Mouse (Mus musculus): ENCODE measurements around the gene Plk3. TPM values are rescaled to one million over a fixed set of nuclear protein-coding genes. Genes with fewer than 3 reads are reported as not detected.
"Not testable (repeated sequence)": the region's sequence is repeated elsewhere in the genome, so short reads cannot be mapped to it uniquely, and the experiment has no call there.

Gene Plk3
- 1 to 10 TPM; 6.9 to 7.2 TPM for total RNA-seq (2021)
- long read RNA-seq, experiment 1, transcript Plk3-201 (15 exons, 2,378 nt): major isoform, 11 of 13 reads
- long read RNA-seq, experiment 1, partial matches to known transcripts: 0 of 13 reads
- long read RNA-seq, experiment 1, other reads (novel, unspliced or antisense): 2 of 13 reads
- long read RNA-seq, experiment 2, transcript Plk3-201 (15 exons, 2,378 nt): major isoform, 17 of 18 reads
- long read RNA-seq, experiment 2, partial matches to known transcripts: 0 of 18 reads
- long read RNA-seq, experiment 2, other reads (novel, unspliced or antisense): 1 of 18 reads

DNA sequence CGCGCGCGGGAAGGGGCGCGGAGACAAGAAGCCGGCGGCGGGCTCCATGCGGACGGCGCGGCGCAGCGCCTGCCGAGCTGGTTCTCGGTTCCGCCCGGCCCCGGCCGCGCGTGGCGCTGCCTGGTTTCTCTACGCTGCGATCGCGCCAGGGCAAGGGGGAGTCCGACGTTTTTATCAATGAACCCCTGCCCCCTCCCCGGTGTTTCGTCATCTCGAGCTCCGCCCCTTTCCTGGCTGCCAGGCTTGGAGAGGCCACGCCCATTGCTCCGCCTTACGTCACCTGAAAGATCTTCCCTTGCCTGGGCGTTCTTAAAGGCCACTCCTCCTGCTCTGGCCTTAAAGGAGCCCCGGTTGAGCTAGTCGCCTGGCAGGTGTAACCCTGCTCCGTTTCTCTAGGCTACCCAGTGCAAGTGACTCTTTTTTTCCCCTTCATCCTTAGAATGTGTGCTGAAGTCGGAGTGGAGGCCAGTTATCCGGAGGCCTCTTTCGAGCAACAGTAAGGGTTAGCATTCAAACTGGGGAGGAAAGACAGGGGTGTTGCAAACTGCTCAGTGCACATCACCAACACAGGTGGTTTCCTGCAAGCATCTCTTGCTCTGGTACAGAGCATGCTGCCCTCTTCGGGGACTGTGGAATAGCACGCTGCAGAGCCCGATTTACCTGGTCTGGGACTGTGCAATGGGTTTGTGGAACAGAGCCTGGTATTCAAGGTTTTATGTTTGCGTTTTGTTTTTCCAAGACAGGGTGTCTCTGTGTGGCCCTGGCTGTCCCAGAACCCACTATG is at the start of gene Plk3:
Gene Plk3 (minus strand): TSS at position 147 of the 784 bp plus-strand sequence.
- H3K27ac ChIP-seq: peak within 1 kb of the TSS; percentile 86
- 0 out of 2 replicates have a peak, but pooled peaks have one; percentile 22 for TF ChIP-seq CTCF (conservative IDR thresholded peaks at IDR 0.05)
- peak within 1 kb of the TSS; percentile 89 for H3K4me3 ChIP-seq
- peak; percentile 97 to 98 for DNase-seq (ENCODE audit: low spot score in 2 of 2)

DNA sequence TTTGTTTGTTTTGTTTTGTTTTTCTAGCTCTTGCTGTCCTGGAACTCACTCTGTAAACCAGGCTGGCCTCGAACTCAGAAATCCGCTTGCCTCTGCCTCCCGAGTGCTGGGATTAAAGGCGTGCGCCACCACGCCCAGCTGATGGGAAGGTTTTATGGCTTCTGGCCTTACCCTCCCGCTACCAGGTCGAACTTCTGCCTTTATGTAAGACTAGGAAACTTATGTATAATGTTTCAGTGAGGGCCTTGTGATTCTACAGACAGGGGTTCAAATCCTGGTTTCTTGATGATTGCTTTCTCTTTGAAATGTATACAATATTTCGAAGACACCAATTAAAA is 49.0 kb upstream of the Plk3 start:
- not testable (repeated sequence) for DNase-seq (ENCODE audit: low spot score in 2 of 2)
- peak overlapping the region; percentile 92 for H3K27ac ChIP-seq
- peak overlapping the region; percentile 79 for H3K4me3 ChIP-seq

DNA sequence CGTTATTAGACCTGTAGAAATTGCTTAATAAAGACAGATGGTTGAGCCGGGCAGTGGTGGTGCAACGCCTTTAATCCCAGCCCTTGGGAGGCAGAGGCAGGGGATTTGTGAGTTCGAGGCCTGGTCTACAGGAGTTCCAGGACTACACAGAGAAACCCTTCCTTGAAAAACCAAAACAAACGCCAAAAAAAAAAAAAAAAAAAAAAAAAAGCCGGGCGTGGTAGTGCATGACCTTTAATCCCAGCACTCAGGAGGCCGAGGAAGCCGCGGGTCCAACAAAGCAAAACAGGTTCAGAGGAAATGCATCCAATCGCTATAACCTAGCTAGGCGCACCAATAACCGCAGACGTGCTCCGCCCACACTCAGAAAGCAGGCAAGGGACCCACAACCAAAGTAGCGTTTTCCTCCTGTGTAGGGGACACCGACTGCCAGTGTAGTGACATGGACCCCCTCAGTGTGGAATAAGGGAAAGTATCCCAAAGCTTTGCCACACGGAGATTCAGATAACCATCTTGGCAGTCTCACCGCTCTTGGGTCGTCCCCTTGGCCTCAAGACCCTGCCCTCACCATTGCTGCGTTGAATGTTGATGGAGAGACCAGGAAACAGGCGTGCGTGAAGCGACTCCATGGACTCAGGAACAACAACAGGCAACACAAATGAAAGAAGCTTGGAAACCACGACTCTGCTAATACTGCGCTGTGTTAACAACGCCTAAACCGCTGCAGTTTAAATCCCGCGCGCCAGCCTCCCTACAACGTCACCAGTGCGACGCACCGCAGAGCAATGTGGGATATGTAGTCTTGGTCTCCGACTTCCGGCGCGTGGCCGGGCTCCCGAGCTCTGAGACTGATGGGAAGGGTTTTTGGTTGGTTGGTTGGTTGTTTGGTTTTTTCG is 48.3 kb upstream of the Plk3 start, which contains the start of gene Kif2c:
Gene Kif2c (minus strand): TSS at position 777 of the 896 bp plus-strand sequence.
- peak within 1 kb of the TSS; percentile 79 for H3K4me3 ChIP-seq
- H3K27ac ChIP-seq: peak within 1 kb of the TSS; percentile 92
- TF ChIP-seq CTCF (conservative IDR thresholded peaks at IDR 0.05): no peak; the same call in none of the 2 replicates
- peak; percentile 92 to 95 for DNase-seq (ENCODE audit: low spot score in 2 of 2)

DNA sequence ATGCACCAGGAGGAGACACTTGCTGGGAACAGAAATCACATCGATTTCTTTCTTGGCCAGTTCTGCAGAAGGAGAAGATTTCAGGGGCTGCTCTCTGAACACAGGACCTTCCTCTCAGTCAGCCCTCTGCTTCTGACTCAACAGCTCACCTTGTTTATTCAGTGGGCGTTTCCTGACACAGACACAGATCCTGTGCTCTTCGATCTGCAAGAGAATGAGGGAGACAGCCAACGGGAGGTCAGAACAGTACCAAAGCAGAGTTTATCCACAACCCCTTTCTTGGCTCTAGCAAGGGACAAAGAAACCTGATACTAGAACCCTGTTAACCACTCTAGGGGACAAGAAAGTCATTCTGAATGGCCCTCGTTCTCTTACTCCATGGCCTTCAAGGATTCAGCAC is 36.2 kb upstream of the Plk3 start:
- Histone ChIP-seq H3K4me3 (no peak overlapping the region), H3K27ac (no peak overlapping the region)
- no peak for TF ChIP-seq CTCF (conservative IDR thresholded peaks at IDR 0.05)
- DNase-seq (ENCODE audit: low spot score in 2 of 2): no peak

DNA sequence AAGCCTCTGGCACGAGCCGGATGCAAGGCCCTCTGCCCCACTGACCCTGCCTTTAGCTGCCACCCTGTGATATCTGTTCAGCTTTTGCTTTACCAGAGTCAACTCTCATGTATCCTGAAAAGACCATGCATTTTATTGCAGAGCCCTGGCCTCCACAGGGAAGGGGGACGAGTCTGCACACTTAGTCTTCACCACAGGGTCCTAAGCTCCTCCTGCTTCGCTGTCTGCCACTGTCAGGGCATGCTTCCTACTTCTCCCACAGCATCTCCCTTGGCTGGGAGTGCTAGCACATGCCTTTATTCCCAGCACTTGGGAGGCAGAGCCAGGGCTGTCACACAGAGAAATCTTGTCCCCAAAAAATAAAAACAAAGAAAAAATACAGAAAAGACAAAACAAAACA is 27.4 kb upstream of the Plk3 start:
- no peak overlapping the region for H3K27ac ChIP-seq

DNA sequence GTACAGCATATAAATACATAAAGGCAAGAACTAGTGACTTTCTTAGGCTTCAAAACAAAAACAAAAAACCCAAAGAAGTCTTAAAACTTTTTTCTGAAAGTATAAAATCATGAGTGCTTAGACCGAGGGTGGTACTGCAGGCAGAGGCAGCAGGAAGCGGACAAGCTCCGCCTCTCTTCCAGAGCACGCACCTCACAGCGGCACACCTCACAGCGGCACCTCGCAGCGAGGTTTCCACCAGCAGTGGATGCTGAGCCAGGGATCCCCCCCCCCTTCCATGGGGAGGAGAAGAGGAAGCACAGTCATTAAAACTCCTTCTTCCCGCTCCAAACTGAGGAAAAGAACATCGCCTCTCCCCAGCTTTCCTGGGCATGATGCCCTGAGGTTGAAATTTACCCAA is 25.9 kb upstream of the Plk3 start:
- no peak overlapping the region for H3K27ac ChIP-seq
- no peak for DNase-seq (ENCODE audit: low spot score in 2 of 2)
- TF ChIP-seq CTCF (conservative IDR thresholded peaks at IDR 0.05): no peak
- H3K4me3 ChIP-seq: no peak overlapping the region

More for the DNA sequence above, 27.4 kb upstream of the Plk3 start:
- no peak for DNase-seq (ENCODE audit: low spot score in 2 of 2)
- no peak overlapping the region for H3K4me3 ChIP-seq
- no peak for TF ChIP-seq CTCF (conservative IDR thresholded peaks at IDR 0.05)

DNA sequence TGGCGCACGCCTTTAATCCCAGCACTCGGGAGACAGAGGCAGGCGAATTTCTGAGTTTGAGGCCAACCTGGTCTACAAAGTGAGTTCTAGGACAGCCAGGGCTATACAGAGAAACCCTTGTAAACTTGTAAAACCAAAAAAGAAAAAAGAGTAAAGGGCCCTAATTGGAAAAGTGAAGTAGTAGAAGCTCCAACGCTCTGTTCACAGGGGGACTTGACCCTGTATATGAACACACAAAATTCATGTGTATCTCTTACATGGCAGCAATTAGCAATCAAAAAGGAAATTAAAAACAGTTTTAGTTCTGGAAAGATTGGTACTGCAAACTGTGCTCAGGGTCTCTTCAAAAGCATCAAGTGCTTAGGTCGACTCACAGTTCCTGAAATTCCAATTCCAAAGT is 22.6 kb upstream of the Plk3 start:
- TF ChIP-seq CTCF (conservative IDR thresholded peaks at IDR 0.05): no peak
- peak overlapping the region; percentile 84 for H3K4me3 ChIP-seq
- DNase-seq (ENCODE audit: low spot score in 2 of 2): no peak
- peak overlapping the region; percentile 94 for H3K27ac ChIP-seq

DNA sequence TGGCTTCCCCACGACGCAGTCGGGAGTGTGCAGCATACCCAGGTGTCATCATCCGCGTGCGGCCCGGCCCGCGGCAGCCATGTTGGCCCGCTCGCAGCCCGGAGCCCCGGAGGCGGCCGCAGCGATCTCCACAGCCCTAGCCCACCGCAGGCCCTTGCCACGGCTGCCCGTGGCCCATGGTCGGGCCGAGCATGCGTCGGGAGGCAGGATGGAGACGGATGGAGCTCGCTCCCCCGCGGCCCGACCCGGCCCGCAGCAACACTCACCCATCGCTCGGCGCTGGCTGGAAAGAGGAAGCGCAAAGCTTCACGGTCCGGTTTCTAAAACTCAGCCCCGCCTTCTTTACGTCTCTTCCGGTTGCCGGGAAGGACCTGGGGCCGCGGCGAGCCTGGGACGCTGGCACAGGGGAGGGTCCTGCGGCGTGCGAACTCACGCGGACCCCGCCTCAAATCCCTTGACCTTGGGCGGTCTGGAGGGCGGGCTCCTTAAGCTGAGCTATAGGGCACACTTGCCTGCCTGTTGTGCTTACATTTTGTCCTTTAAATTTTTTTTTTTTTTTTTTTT is 22.1 kb upstream of the Plk3 start, which contains the start of gene Rps8:
Gene Rps8 (minus strand): TSS at position 452 of the 564 bp plus-strand sequence.
- peak; percentile 87 to 88 for DNase-seq (ENCODE audit: low spot score in 2 of 2)

DNA sequence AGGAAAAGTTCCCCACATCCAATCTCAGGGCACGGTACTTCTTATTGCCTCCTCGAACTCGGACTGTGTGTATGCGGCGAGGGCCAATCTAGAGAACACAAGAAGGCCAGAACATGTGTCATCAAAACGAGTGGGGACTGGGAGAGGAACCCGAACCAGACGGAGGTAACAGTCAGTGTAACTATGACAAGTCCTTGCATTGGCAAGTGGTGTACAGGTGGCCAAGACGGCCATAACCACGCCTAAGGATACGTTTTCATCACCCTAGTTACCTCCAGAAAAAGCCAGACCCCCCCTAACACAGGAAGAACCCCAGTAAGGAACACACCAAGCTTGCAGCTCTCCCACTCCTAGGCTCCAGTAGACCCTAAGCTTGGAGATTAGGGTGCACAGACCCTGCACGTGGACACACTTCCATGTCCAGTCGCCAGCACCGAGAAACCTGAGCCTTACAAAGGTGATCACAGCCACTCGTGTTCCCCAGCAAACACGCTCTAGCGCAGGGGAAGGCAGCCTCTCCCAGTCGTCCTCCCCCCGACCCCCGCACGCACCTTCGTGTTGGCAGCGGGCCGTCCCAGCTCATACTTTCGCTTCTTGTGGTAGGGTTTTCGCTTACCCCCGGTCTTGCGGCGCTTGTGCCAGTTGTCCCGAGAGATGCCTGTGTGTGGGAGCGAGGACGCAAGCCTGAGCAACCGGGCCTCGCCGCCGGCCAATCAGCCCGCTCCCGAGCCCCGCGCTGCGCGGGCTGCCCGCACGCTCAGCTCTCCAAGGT is 21.4 kb upstream of the Plk3 start:
- Histone ChIP-seq H3K27ac (peak overlapping the region; percentile 94), H3K4me3 (peak overlapping the region; percentile 84)
- TF ChIP-seq CTCF (conservative IDR thresholded peaks at IDR 0.05): no peak
- peak in 1 of 2 experiments; percentile 24 for DNase-seq (ENCODE audit: low spot score in 2 of 2)

More for the DNA sequence above, 22.1 kb upstream of the Plk3 start, which contains the start of gene Rps8:
- peak within 1 kb of the TSS; percentile 94 for H3K27ac ChIP-seq
- peak within 1 kb of the TSS; percentile 84 for H3K4me3 ChIP-seq
- TF ChIP-seq CTCF (conservative IDR thresholded peaks at IDR 0.05): no peak

DNA sequence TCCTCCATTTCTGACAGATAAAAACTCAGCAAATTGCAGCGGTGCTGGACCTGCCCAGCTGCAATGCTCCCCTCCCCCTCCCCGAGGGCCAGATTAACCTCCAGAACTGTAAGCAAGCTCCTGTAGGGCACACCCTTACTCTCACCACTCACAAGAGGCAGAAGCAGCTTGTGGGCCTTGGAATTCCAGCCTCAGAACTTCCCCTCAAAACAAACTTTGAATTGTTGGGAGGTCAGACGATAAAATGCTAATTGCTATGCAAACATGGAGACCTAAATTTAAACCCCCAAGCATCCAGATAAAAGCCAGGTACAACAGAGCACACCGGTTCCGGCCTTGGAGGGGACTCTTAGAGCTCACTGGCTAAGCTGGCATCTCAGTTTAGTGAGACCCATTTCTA is 19.0 kb upstream of the Plk3 start:
- H3K27ac ChIP-seq: no peak overlapping the region
- TF ChIP-seq CTCF (conservative IDR thresholded peaks at IDR 0.05): no peak
- no peak overlapping the region for H3K4me3 ChIP-seq
- no peak for DNase-seq (ENCODE audit: low spot score in 2 of 2)

DNA sequence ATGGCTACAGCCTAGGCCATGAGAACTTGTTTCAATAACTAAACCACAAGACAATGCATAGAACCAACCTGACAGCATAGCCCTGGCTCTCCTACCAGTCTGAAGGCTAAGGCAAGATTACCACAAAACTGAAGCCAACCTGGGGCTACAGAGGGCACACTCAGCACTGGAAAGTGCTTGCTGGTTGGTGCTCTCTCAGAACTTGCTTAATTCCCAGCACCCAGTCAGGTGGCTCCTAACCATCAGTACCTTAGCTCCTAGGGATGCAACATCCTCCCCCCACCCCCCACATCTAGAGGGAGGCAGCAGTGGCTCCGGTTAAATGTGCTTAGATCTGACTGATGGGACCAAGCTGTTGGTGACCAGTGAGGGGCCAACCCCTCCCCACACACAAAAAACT is 17.7 kb upstream of the Plk3 start:
- no peak for TF ChIP-seq CTCF (conservative IDR thresholded peaks at IDR 0.05)

More for the DNA sequence above, 17.7 kb upstream of the Plk3 start:
- no peak for DNase-seq (ENCODE audit: low spot score in 2 of 2)
- Histone ChIP-seq H3K27ac (no peak overlapping the region), H3K4me3 (no peak overlapping the region)

Data from layer of hippocampus, adult 2 months (tissue).